ENCODE assay signal across 9 mouse cellular contexts in the genomic region with DNA sequence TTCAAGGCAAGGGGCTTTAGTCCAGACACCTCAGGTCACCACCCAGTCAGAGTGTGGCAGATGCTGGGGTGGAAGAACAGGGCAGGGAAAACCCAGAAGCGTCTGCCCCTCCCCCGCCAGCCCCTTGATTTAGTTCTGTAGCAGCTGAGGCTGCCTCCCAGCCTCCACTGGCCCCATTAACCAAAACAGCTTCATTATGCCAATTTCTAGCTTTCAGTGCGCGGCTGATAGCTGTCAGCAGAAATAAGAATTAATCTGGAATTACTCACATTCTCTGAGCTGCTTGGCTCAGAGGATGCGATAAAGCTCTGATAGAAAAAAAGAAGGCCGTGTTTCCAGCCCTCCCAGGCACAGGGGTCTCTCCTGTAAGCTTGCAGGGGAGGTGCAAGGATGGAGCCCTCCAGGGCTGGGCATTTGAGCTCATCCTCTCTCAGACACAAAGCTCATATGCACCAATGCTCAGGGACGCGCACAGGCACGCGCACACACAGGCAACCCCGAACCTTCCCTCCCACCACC. TPM values are rescaled to one million over a fixed set of nuclear protein-coding genes. Genes with fewer than 3 reads are reported as not detected.
A peak's percentile ranks its signal among the peaks of the same experiment; 100 is the strongest.
DNase-seq lines count a peak whose midpoint lies in the region; ATAC-seq and TF ChIP-seq lines count a peak whose summit lies in the region.
"Had no signal": no experiment of that assay in that cellular context is flagged by ENCODE, and none has a peak within 500 bp of the region (broad histone marks: within the 10 kb centered on the region; RNA-seq: fewer than 3 reads in every experiment).

No protein-coding gene starts in this region.

- H3K4me1 ChIP-seq in forebrain, embryonic 14.5 days (ENCODE audit: control insufficient read depth, insufficient read depth, low read length): peaks cover 28% of the 10 kb centered on the region
- H3K4me1 ChIP-seq in liver, postnatal 0 days (ENCODE audit: insufficient read depth): peaks cover 4% of the 10 kb centered on the region

- H3K9me3 ChIP-seq in forebrain, embryonic 14.5 days (replicated peaks; ENCODE audit: control insufficient read depth, low read length): no peaks in the 10 kb centered on the region
- no peaks in the 10 kb centered on the region for H3K9me3 ChIP-seq in liver, postnatal 0 days (ENCODE audit: low read length)
- H3K9me3 ChIP-seq: limb, embryonic 13.5 days had no signal

- 0 out of 2 replicates have a peak, but pooled peaks cover 13% of the 10 kb centered on the region for H3K36me3 ChIP-seq in forebrain, embryonic 14.5 days (ENCODE audit: control insufficient read depth, insufficient read depth, low read length)
- no peaks in the 10 kb centered on the region for H3K36me3 ChIP-seq in liver, postnatal 0 days (replicated peaks; ENCODE audit: insufficient read depth, low read length)

- H3K4me2 ChIP-seq in forebrain, embryonic 14.5 days (ENCODE audit: low read length): 0 out of 2 replicates have a peak overlapping the region, but pooled peaks have one; percentile 3
- H3K4me2 ChIP-seq in liver, postnatal 0 days (ENCODE audit: low read depth, low read length): no peak overlapping the region
- H3K4me2 ChIP-seq: limb, embryonic 13.5 days had no signal

- 23% methylated on average over 11 of the region's 11 CpGs for WGBS in forebrain, embryonic 14.5 days
- WGBS in liver, postnatal 0 days (ENCODE audit: insufficient replicate concordance): 45% methylated on average over 11 of the region's 11 CpGs

- ATAC-seq in forebrain, embryonic 14.5 days: peak; percentile 79
- no peak for ATAC-seq in liver, postnatal 0 days

- H3K4me3 ChIP-seq in forebrain, embryonic 14.5 days (ENCODE audit: low read depth, low read length): no peak overlapping the region
- no peak overlapping the region for H3K4me3 ChIP-seq in liver, postnatal 0 days (ENCODE audit: low read depth, low read length)
- H3K4me3 ChIP-seq: limb, embryonic 13.5 days had no signal

- peak overlapping the region; percentile 90 for H3K27ac ChIP-seq in forebrain, embryonic 14.5 days (ENCODE audit: low read depth, low read length)
- no peak overlapping the region for H3K27ac ChIP-seq in liver, postnatal 0 days (ENCODE audit: low read depth)

- peak; percentile 31 for DNase-seq in thymus, postnatal 14 days
- DNase-seq in thymus, postnatal 36 days: no peak
- DNase-seq in forebrain, embryonic 14.5 days (ENCODE audit: low spot score): peak; percentile 84
- peak; percentile 52 for DNase-seq in mesoderm, embryonic 11.5 days (ENCODE audit: low read depth, low spot score)
- DNase-seq in liver, postnatal 0 days: no peak
- no peak for DNase-seq in lung, adult 18-20 months
- no peak for DNase-seq in kidney, postnatal 25 days
- DNase-seq: heart, postnatal 4 days had no signal

- TF ChIP-seq CTCF in liver, postnatal 0 days (IDR thresholded peaks at IDR 0.05; ENCODE audit: low read depth): no peak

- TF ChIP-seq EP300 in liver, postnatal 0 days (IDR thresholded peaks at IDR 0.05; ENCODE audit: low read depth): no peak

- H3K9ac ChIP-seq in forebrain, embryonic 14.5 days (ENCODE audit: low read length): peak overlapping the region; percentile 41; the same call in 1 of the 2 replicates
- no peak overlapping the region for H3K9ac ChIP-seq in liver, postnatal 0 days (replicated peaks)
- H3K9ac ChIP-seq: limb, embryonic 13.5 days had no signal

- H3K27me3 ChIP-seq in forebrain, embryonic 14.5 days (replicated peaks; ENCODE audit: control insufficient read depth, insufficient read depth, low read length): no peaks in the 10 kb centered on the region
- 0 out of 2 replicates have a peak, but pooled peaks cover 16% of the 10 kb centered on the region for H3K27me3 ChIP-seq in liver, postnatal 0 days (ENCODE audit: insufficient read depth, low read length)
- H3K27me3 ChIP-seq: limb, embryonic 13.5 days had no signal

RNA-seq across cellular contexts. Expression of a gene that starts 15.1 kb away (rescaled TPM):
- 0.27 and 1.7 TPM in 2 replicates for polyA plus RNA-seq in forebrain, embryonic 14.5 days (2014; fragmentation: Nextera tagmentation; extraction: Ambion mirVana)
- polyA plus RNA-seq in liver, postnatal 0 days (2015; fragmentation: Nextera tagmentation; extraction: Ambion mirVana): 6.7 and 8.3 TPM in 2 replicates

Comparison
In these comparisons a context has a peak if more than half of its experiments do, and no peak if none do; other contexts are left out.
1. DNase-seq: peak in thymus, postnatal 14 days (single experiment), forebrain, embryonic 14.5 days (single experiment) and mesoderm, embryonic 11.5 days (single experiment); none in thymus, postnatal 36 days (0 of 2), liver, postnatal 0 days (single experiment), lung, adult 18-20 months (0 of 2) and kidney, postnatal 25 days (0 of 2).